Mouse (Mus musculus) megakaryocyte, embryonic 14.5 days (primary cell): ENCODE measurements around the gene Rab19. TPM values are rescaled to one million over a fixed set of nuclear protein-coding genes. Genes with fewer than 3 reads are reported as not detected.

Source experiments
- H3K27me3 ChIP-seq: replicated peaks from 2 replicates; pipeline ENCODE3; 2012; ENCODE audit warnings: inconsistent platforms
- H3K36me3 ChIP-seq: replicated peaks from 2 replicates; pipeline ENCODE3; 2012; ENCODE audit warnings: low read length, inconsistent platforms, mixed read lengths
- H3K4me1 ChIP-seq: 2 replicates; pipeline ENCODE4 v1.6.1; 2012; ENCODE audit warnings: inconsistent platforms
- H3K4me3 ChIP-seq: replicated peaks from 2 replicates; pipeline ENCODE3; 2012; ENCODE audit warnings: moderate library complexity, mild to moderate bottlenecking, inconsistent platforms
- H3K9me3 ChIP-seq: 2 replicates; pipeline ENCODE4 v1.6.1; 2012; ENCODE audit warnings: inconsistent platforms
- FLI1 ChIP-seq: IDR thresholded peaks from 2 replicates; pipeline ENCODE4 v1.6.1; 2012; ENCODE audit warnings: low read length, inconsistent platforms, mixed read lengths
- GATA1 ChIP-seq: IDR thresholded peaks from 3 replicates; pipeline ENCODE4 v1.6.1; 2012; ENCODE audit warnings: mixed read lengths, low read length, inconsistent platforms, borderline replicate concordance
- polyA plus RNA-seq: library from polyadenylated mRNA; stranded (reverse); fragments of >175 nt; gene quantifications from 2 replicates; pipeline ENCODE4 v1.2.3, GENCODE M21; 2012; ENCODE audit warnings: low replicate concordance; ENCODE audit not compliant: insufficient read depth

Gene Rab19
- polyA plus RNA-seq, result not detected in 2 replicates

DNA sequence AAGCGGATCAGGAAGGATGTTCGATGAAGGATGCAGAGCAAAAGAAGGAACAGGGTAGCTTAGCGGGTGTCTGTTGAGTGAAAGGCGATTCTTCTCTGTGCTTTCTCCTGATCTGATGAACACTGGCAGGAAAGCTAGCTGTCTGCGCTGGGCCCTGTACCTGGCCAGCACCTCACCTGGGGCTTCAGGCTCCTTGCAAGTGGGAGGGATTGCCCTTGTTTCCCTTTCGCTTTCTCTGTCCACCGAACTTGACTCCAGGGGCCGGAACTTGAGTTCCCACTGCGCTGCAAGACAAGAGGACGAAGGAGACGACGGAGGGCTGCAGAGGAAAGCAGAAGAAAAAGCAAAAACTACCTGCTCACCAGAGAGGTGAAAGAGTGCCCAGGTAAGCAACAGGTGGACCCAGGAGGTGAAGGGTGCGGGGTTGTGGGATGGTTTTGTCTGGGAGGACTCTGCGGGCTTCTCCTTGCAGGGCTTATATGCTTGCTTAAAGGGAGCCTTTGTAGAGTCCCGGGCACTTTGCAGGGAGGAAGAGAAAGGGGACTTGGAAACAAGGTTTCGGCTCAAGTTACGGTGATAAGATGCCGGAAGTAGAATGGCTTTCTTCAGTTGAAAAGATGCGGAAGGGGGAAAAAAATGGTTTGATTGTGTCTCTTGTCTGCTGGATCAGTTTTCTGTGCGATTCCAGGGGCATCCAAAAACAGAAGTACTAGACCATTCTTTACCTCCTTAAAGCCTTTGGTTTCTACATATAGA is at the start of gene Rab19:
TSS of gene Rab19 (plus strand) at position 51 of the 756 bp plus-strand sequence.
- Histone ChIP-seq H3K27me3 (peaks cover 85% of the 10 kb centered on the region), H3K4me3 (peak within 1 kb of the TSS; percentile 92)

DNA sequence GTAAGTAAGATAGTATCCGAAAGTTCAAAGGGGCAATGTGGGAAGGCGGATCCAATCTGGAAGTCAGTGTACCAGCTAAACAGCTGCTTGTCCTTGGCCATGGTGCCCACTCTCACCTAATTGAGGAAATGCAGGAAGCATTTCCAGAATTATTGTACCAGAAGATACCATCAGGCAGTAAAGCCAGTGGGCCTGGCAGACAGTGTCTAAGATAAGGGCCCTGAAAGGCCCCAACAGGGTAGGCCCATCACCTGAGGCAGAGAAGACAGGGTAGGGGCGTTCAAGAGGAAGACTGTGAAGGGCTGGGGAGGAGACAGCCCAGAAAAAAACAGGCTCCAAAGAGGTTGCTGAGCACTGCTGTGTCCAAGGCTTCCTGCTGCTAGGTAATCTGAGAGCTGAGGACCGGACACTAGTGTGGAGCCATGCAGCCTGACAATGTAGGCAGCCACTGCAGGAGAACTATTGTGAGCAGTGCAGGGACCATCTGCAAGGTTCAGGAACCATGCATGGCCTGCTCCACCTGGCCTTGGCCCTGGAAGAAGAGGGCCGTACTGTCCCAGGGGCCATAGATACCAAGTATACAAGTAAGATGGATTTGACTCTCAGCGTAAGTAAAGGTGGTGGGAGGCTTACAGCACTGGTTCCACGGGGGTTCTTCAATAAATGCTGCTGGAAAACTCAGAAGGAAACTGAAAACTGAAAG is 48.8 kb upstream of the Rab19 start:
- Histone ChIP-seq H3K36me3 (no peaks in the 10 kb centered on the region), H3K27me3 (peaks cover 50% of the 10 kb centered on the region), H3K4me3 (no peak overlapping the region), H3K9me3 (peaks cover 5% of the 10 kb centered on the region; the same call in 1 of the 2 replicates), H3K4me1 (peaks cover 5% of the 10 kb centered on the region; the same call in 1 of the 2 replicates)
- TF ChIP-seq GATA1 (no peak), FLI1 (no peak)

More for the DNA sequence above, at the start of gene Rab19:
- Histone ChIP-seq H3K4me1 (peaks cover 43% of the 10 kb centered on the region), H3K36me3 (no peaks in the 10 kb centered on the region), H3K9me3 (no peaks in the 10 kb centered on the region; the same call in 1 of the 2 replicates)
- TF ChIP-seq FLI1 (no peak), GATA1 (no peak)

GRCm38 (mm10) chr6:39334224-39334623 is 46.8 kb upstream of the Rab19 start:
- Histone ChIP-seq H3K4me3 (no peak overlapping the region), H3K4me1 (peaks cover 5% of the 10 kb centered on the region; the same call in 1 of the 2 replicates), H3K36me3 (no peaks in the 10 kb centered on the region), H3K9me3 (peaks cover 5% of the 10 kb centered on the region; the same call in 1 of the 2 replicates), H3K27me3 (peaks cover 49% of the 10 kb centered on the region)
- TF ChIP-seq GATA1, result no peak
- no peak for TF ChIP-seq FLI1

GRCm38 (mm10) chr6:39334873-39335272 is 46.1 kb upstream of the Rab19 start:
- Histone ChIP-seq H3K27me3 (peaks cover 49% of the 10 kb centered on the region), H3K4me3 (no peak overlapping the region), H3K4me1 (peaks cover 5% of the 10 kb centered on the region; the same call in 1 of the 2 replicates), H3K9me3 (peaks cover 5% of the 10 kb centered on the region; the same call in 1 of the 2 replicates), H3K36me3 (no peaks in the 10 kb centered on the region)
- TF ChIP-seq FLI1 (no peak), GATA1 (no peak)

DNA sequence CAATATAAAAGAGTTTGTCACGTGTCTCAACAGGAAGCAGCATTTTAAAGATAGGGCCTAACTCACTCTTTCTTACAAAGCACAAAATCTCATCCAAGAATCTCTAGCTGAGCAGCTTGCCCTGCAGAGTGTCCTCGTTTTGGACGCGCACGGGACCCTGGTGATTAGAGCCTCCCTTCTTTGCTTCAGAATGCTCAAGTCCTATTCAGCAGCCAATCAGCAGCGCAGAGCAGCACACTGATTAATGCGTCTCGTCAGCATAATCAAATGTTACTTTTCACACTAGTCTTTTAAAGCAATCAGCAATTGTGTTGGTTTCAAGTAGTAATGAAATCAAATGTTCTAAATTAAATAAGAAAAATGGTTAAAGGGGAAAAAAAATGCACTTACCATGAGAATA is 42.6 kb upstream of the Rab19 start:
- H3K4me3 ChIP-seq, result no peak overlapping the region
- TF ChIP-seq GATA1 (no peak), FLI1 (no peak)
- H3K36me3 ChIP-seq, result no peaks in the 10 kb centered on the region
- H3K9me3 ChIP-seq, result peaks cover 5% of the 10 kb centered on the region; the same call in 1 of the 2 replicates
- peaks cover 5% of the 10 kb centered on the region; the same call in 1 of the 2 replicates for H3K4me1 ChIP-seq
- peaks cover 45% of the 10 kb centered on the region for H3K27me3 ChIP-seq

DNA sequence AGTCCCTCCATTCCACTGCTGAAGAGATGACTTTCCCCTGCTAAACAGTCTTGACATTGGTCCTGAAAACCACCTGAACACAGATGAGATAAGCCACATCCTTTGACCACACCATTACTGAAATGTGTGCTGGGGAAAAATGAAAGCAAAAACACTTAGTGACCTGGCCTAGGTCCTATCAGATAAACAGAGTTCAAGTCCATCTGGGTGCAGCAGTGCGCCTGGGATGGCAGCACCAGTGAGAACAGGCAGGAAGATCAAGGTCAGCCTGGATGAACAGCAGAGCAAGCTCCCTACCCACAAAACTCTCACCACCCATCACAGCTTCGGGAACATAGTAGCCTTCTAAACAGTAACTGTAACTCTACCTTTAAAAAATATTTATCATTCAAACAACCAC is 39.2 kb upstream of the Rab19 start:
- Histone ChIP-seq H3K9me3 (no peaks in the 10 kb centered on the region), H3K4me3 (no peak overlapping the region), H3K27me3 (peaks cover 58% of the 10 kb centered on the region), H3K4me1 (peaks cover 3% of the 10 kb centered on the region; the same call in 1 of the 2 replicates), H3K36me3 (no peaks in the 10 kb centered on the region)
- TF ChIP-seq FLI1 (no peak), GATA1 (no peak)

- Histone ChIP-seq H3K27me3 (peaks cover 68% of the 10 kb centered on the region), H3K4me1 (peaks cover 8% of the 10 kb centered on the region; the same call in 1 of the 2 replicates), H3K4me3 (peak overlapping the region; percentile 19), H3K9me3 (no peaks in the 10 kb centered on the region), H3K36me3 (no peaks in the 10 kb centered on the region)
- TF ChIP-seq FLI1, result no peak
- TF ChIP-seq GATA1, result no peak
Observed at GRCm38 (mm10) chr6:39344020-39344419, 37.0 kb upstream of the Rab19 start.

DNA sequence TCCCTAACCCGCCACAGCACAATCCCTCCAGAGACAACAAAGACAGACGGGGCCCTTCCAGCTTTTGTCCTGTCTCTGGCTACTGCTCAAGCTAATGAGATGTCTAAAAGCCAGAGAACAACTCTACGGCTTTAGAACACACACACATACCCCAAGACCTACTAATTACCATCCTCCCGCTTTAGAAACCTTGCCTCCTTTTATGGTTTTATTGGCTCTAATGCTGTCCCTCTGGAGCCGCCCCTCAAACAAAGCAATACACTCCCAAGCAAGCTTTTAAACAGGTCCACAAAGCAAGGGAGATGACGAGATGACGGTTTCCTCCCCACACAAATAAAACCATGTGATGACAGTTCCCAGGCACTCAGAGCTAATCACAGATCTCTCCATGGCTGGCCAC is 35.5 kb upstream of the Rab19 start:
- peaks cover 75% of the 10 kb centered on the region for H3K27me3 ChIP-seq
- H3K4me3 ChIP-seq, result no peak overlapping the region
- peaks cover 8% of the 10 kb centered on the region; the same call in 1 of the 2 replicates for H3K4me1 ChIP-seq
- H3K9me3 ChIP-seq, result no peaks in the 10 kb centered on the region
- TF ChIP-seq FLI1, result no peak
- no peak for TF ChIP-seq GATA1
- no peaks in the 10 kb centered on the region for H3K36me3 ChIP-seq

- Histone ChIP-seq H3K27me3 (peaks cover 86% of the 10 kb centered on the region), H3K4me1 (peaks cover 8% of the 10 kb centered on the region; the same call in 1 of the 2 replicates), H3K4me3 (no peak overlapping the region), H3K9me3 (no peaks in the 10 kb centered on the region), H3K36me3 (no peaks in the 10 kb centered on the region)
- no peak for TF ChIP-seq FLI1
- no peak for TF ChIP-seq GATA1
Observed at GRCm38 (mm10) chr6:39346991-39347501, 33.9 kb upstream of the Rab19 start.
